Mouse (Mus musculus) frontal cortex, postnatal 14 days (tissue): ENCODE data around the gene Gng12.

Source experiments
- DNase-seq, 2 experiments: peaks; one replicate each; pipeline ENCODE4 v3.0.0; 2022; ENCODE audit warnings: low spot score in 2 of 2

Gng12 gene

GRCm38 (mm10) chr6:67050063-67050462 lies 153.9 kb downstream of the Gng12 start:
- DNase-seq, result no peak

GRCm38 (mm10) chr6:67056108-67056888 lies 160.1 kb downstream of the Gng12 start:
- no peak for DNase-seq

- no peak for DNase-seq
These were observed 160.8 kb downstream of the Gng12 start for GRCm38 (mm10) chr6:67056889-67057564.

- no peak for DNase-seq
These were observed 161.4 kb downstream of the Gng12 start for GRCm38 (mm10) chr6:67057574-67057973.

- no peak for DNase-seq
These were observed 161.9 kb downstream of the Gng12 start for GRCm38 (mm10) chr6:67057991-67058696.

GRCm38 (mm10) chr6:67060057-67060456 lies 163.9 kb downstream of the Gng12 start:
- DNase-seq, result no peak

- DNase-seq, result no peak
These were observed 173.1 kb downstream of the Gng12 start for GRCm38 (mm10) chr6:67069219-67069762.

GRCm38 (mm10) chr6:67069800-67070315 lies 173.7 kb downstream of the Gng12 start:
- no peak for DNase-seq
